Mouse (Mus musculus): Measurements from ENCODE around the gene Alx3.

GRCm38 (mm10) chr3:107550409-107551049 lies 44.3 kb upstream of the Alx3 start:
- TF ChIP-seq CTCF (conservative IDR thresholded peaks at IDR 0.05; ENCODE audit: low read length) (peak; percentile 80), NANOG (IDR thresholded peaks at IDR 0.05; ENCODE audit: borderline replicate concordance, low read length) (no peak), POU5F1 (IDR thresholded peaks at IDR 0.05; ENCODE audit: borderline replicate concordance, low read length) (no peak)
